Mouse (Mus musculus): Measurements from ENCODE around the gene Prr5. TPM values are rescaled to one million over a fixed set of nuclear protein-coding genes. Genes with fewer than 3 reads are reported as not detected.
A peak's percentile ranks its signal among the peaks of the same experiment; 100 is the strongest.

Prr5 gene
- total and polyA plus RNA-seq, 3 experiments: not detected

DNA sequence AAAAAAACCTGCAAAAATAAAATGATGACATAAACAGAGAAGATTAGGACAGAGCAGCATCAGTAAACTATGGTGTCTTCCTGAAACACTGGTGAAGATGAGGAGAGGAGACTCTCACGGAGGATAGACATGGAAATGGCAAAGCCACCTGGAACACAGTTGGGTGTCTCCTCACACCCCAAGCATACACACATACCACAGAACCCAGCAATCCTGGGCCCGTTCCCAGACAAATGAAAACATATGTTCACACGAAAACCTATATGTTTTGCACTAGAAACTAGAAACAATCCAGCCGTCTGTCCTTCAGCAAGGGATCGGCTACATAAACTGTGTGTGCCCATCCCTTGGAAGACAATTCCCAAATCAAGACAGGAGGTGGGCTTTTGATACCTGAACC is 9.6 kb upstream of the Prr5 start:
- no peak overlapping the region for H3K4me3 ChIP-seq (ENCODE audit: low read depth, low read length)
- no peak for DNase-seq (ENCODE audit: low spot score)
- peaks cover 79% of the 10 kb centered on the region for H3K9me3 ChIP-seq (replicated peaks)
- ATAC-seq (ENCODE audit: extremely low read depth, insufficient number of reproducible peaks, low FRiP score, poor library complexity, severe bottlenecking): no peak
- H3K4me1 ChIP-seq (ENCODE audit: insufficient read depth, low read depth, low read length): no peaks in the 10 kb centered on the region
- H3K27me3 ChIP-seq (ENCODE audit: insufficient read depth, low read length): no peaks in the 10 kb centered on the region
- no peaks in the 10 kb centered on the region for H3K36me3 ChIP-seq (replicated peaks)
- no peak for TF ChIP-seq GATA2 (IDR thresholded peaks at IDR 0.05; ENCODE audit: borderline replicate concordance, low read depth, low read length)
- no peak for TF ChIP-seq POLR2AphosphoS5 (IDR thresholded peaks at IDR 0.05; ENCODE audit: insufficient replicate concordance, low read depth, low read length)
- TF ChIP-seq GATA1 (IDR thresholded peaks at IDR 0.05; ENCODE audit: borderline replicate concordance, low read length): no peak
- TF ChIP-seq TAL1 (conservative IDR thresholded peaks at IDR 0.05; ENCODE audit: low read depth, low read length): no peak
- no peak for TF ChIP-seq CTCF (IDR thresholded peaks at IDR 0.05; ENCODE audit: low read depth, low read length)

DNA sequence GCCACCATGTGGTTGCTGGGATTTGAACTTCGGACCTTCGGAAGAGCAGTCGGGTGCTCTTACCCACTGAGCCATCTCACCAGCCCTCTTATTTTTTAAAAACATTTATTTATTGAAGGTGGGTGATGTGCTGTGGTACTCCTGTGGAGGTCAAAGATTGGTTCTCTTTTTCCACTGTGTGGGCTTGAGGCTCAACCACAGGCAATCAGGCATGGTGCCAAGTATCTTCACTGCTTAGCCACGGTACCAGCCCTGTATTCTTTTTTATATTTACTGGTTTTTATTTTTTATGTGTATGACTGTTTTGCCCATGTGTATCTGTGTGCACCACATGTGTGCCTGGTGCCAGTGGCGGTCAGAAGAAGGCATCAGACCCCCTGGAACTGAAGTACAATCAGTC is 8.1 kb upstream of the Prr5 start:
- Histone ChIP-seq H3K9me3 (replicated peaks) (peaks cover 79% of the 10 kb centered on the region), H3K4me1 (ENCODE audit: insufficient read depth, low read depth, low read length) (no peaks in the 10 kb centered on the region), H3K4me3 (ENCODE audit: low read depth, low read length) (no peak overlapping the region), H3K36me3 (replicated peaks) (no peaks in the 10 kb centered on the region), H3K27me3 (ENCODE audit: insufficient read depth, low read length) (no peaks in the 10 kb centered on the region)
- ATAC-seq (ENCODE audit: extremely low read depth, insufficient number of reproducible peaks, low FRiP score, poor library complexity, severe bottlenecking): no peak
- TF ChIP-seq GATA2 (IDR thresholded peaks at IDR 0.05; ENCODE audit: borderline replicate concordance, low read depth, low read length) (no peak), POLR2AphosphoS5 (IDR thresholded peaks at IDR 0.05; ENCODE audit: insufficient replicate concordance, low read depth, low read length) (no peak), CTCF (IDR thresholded peaks at IDR 0.05; ENCODE audit: low read depth, low read length) (no peak), GATA1 (IDR thresholded peaks at IDR 0.05; ENCODE audit: borderline replicate concordance, low read length) (no peak), TAL1 (conservative IDR thresholded peaks at IDR 0.05; ENCODE audit: low read depth, low read length) (no peak)
- DNase-seq (ENCODE audit: low spot score): no peak

DNA sequence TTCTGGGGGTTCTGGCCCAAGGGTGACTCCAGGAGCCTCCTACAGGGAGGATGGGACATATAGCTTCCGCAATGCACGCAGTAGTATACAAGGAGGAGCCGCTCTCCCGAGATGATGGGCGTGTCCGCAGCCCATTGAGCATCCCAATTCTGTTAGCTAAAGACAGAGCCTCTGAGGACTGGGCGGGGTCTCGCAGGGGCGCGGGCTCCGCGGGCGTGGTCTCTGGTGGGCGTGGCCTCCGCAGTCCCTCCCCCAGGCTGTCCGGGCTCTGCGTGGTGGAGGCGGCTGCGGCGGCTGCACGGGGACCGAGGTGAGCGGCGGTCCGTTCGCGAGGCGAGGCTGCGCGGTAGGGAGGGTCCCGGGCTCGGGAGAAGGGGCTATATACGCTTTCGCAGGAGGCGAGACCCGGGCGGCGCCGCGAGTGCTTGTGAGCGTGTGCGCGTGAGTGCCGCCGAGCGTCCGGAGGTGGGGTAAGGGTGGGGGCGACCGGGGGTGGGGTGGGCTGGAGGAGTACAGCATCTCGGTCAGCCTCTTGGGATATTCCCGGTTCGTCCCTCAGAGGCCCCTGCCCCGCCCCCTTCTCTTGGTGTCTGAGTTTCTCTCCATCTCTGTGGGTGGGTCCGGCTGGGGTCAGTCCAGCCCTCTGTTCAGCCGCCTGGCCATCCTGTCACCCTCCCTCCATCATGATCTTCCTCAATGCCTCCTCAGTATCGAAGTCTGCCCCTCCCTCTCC is 6.3 kb upstream of the Prr5 start:
- DNase-seq (ENCODE audit: low spot score) (no peak), ATAC-seq (ENCODE audit: extremely low read depth, insufficient number of reproducible peaks, low FRiP score, poor library complexity, severe bottlenecking) (no peak)
- no peaks in the 10 kb centered on the region for H3K36me3 ChIP-seq (replicated peaks)
- H3K27me3 ChIP-seq (ENCODE audit: insufficient read depth, low read length): no peaks in the 10 kb centered on the region
- no peaks in the 10 kb centered on the region for H3K4me1 ChIP-seq (ENCODE audit: insufficient read depth, low read depth, low read length)
- H3K9me3 ChIP-seq (replicated peaks): peaks cover 82% of the 10 kb centered on the region
- no peak for TF ChIP-seq GATA2 (IDR thresholded peaks at IDR 0.05; ENCODE audit: borderline replicate concordance, low read depth, low read length)
- no peak for TF ChIP-seq CTCF (IDR thresholded peaks at IDR 0.05; ENCODE audit: low read depth, low read length)
- no peak for TF ChIP-seq POLR2AphosphoS5 (IDR thresholded peaks at IDR 0.05; ENCODE audit: insufficient replicate concordance, low read depth, low read length)
- TF ChIP-seq TAL1 (conservative IDR thresholded peaks at IDR 0.05; ENCODE audit: low read depth, low read length): no peak
- TF ChIP-seq GATA1 (IDR thresholded peaks at IDR 0.05; ENCODE audit: borderline replicate concordance, low read length): no peak
- H3K4me3 ChIP-seq (ENCODE audit: low read depth, low read length): peak overlapping the region; percentile 9; the same call in 1 of the 2 replicates

DNA sequence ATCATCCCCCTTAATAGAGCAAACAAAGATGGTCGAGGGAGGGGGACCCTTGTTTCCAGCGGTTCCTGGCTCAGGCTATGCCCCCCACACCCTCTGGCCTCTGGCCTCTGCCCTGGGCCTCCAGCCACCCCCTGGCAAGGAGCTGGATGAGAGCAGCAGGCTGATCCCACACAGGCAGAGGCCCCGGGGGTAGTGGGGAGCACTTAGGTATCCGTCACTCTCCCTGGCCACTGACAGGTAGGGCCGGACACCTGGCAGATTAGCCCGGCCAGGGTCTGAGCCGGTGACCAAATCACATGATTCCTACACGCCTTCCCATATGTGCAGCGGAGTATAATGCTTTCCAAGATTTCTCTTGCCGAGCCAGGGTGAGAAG is 5.7 kb upstream of the Prr5 start:
- no peaks in the 10 kb centered on the region for H3K4me1 ChIP-seq (ENCODE audit: insufficient read depth, low read depth, low read length)
- H3K9me3 ChIP-seq (replicated peaks): peaks cover 82% of the 10 kb centered on the region
- ATAC-seq (ENCODE audit: extremely low read depth, insufficient number of reproducible peaks, low FRiP score, poor library complexity, severe bottlenecking) (no peak), DNase-seq (ENCODE audit: low spot score) (no peak)
- TF ChIP-seq GATA1 (IDR thresholded peaks at IDR 0.05; ENCODE audit: borderline replicate concordance, low read length) (no peak), POLR2AphosphoS5 (IDR thresholded peaks at IDR 0.05; ENCODE audit: insufficient replicate concordance, low read depth, low read length) (no peak), GATA2 (IDR thresholded peaks at IDR 0.05; ENCODE audit: borderline replicate concordance, low read depth, low read length) (no peak), CTCF (IDR thresholded peaks at IDR 0.05; ENCODE audit: low read depth, low read length) (no peak), TAL1 (conservative IDR thresholded peaks at IDR 0.05; ENCODE audit: low read depth, low read length) (no peak)
- no peaks in the 10 kb centered on the region for H3K36me3 ChIP-seq (replicated peaks)
- H3K27me3 ChIP-seq (ENCODE audit: insufficient read depth, low read length): no peaks in the 10 kb centered on the region
- no peak overlapping the region; the same call in 1 of the 2 replicates for H3K4me3 ChIP-seq (ENCODE audit: low read depth, low read length)

DNA sequence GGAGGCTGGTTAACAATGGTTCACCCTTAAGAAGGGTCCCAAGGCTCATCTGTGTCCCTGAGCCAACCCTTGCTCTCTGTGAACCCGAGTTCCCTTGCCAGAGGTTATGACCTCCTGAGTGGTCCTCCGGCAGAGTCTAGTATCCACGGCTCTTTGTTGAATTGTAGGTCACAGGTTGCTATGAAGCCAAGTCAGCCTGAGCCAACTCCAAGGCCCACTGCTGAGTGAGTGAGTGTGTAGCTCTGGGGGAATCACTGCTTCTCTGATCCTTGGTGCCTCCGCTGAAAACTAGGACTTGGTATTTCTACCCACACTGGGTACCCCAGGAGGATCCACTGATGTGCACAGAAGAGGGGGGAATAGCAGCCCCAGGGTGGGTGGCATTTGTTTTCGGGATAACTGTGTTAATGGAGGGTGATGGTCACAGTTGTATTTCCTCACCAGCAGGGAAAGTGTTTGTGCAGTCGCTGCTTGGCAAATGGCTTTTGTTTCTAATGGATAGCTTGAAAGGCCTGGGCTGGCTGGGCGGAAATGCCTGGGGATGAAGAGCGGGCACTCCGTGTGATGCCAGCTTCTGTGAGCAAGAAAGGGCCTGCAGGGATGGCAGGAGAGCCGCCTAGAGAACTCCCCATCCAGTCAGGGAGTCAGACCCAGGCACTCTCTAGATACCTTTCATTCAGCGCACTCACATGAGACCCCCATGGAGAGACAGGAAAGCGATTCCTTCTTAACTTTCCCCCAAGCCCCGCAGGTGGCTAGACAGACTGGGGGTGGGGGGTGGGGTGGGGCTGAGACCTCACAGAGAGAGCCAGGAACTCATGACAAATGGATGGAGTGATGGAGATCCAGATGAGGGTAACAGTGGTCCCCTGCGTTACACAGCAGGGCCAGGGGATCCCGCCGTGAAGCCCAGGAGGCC is 4.6 kb upstream of the Prr5 start:
- Histone ChIP-seq H3K4me3 (ENCODE audit: low read depth, low read length) (no peak overlapping the region), H3K4me1 (ENCODE audit: insufficient read depth, low read depth, low read length) (no peaks in the 10 kb centered on the region), H3K36me3 (replicated peaks) (no peaks in the 10 kb centered on the region), H3K27me3 (ENCODE audit: insufficient read depth, low read length) (no peaks in the 10 kb centered on the region), H3K9me3 (replicated peaks) (peaks cover 86% of the 10 kb centered on the region)
- ATAC-seq (ENCODE audit: extremely low read depth, insufficient number of reproducible peaks, low FRiP score, poor library complexity, severe bottlenecking) (no peak), DNase-seq (ENCODE audit: low spot score) (no peak)
- no peak for TF ChIP-seq GATA1 (IDR thresholded peaks at IDR 0.05; ENCODE audit: borderline replicate concordance, low read length)
- no peak for TF ChIP-seq TAL1 (conservative IDR thresholded peaks at IDR 0.05; ENCODE audit: low read depth, low read length)
- no peak for TF ChIP-seq CTCF (IDR thresholded peaks at IDR 0.05; ENCODE audit: low read depth, low read length)
- no peak for TF ChIP-seq POLR2AphosphoS5 (IDR thresholded peaks at IDR 0.05; ENCODE audit: insufficient replicate concordance, low read depth, low read length)
- TF ChIP-seq GATA2 (IDR thresholded peaks at IDR 0.05; ENCODE audit: borderline replicate concordance, low read depth, low read length): no peak

DNA sequence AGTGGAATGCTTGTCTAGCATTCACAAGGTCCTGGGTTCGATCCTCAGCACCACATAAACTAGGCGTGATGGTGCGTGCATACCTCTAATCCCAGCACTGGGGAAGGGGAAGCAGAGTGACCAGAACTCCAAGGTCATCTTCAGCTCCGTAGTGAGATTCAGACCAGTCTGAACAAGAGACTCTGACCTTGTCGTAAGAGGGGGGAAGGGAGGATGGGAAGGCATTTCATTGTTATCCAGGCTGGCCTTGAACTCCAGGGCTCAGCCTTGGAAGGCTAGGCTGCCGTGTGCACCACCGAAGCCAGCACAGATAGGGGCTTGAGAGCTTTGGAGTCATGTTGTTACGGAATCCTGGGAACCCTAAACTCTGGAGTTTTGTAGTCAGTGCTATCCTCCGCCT is 3.8 kb upstream of the Prr5 start:
- no peak for TF ChIP-seq GATA1 (IDR thresholded peaks at IDR 0.05; ENCODE audit: borderline replicate concordance, low read length)
- no peak for TF ChIP-seq CTCF (IDR thresholded peaks at IDR 0.05; ENCODE audit: low read depth, low read length)
- TF ChIP-seq TAL1 (conservative IDR thresholded peaks at IDR 0.05; ENCODE audit: low read depth, low read length): no peak
- no peak for TF ChIP-seq GATA2 (IDR thresholded peaks at IDR 0.05; ENCODE audit: borderline replicate concordance, low read depth, low read length)
- no peak for TF ChIP-seq POLR2AphosphoS5 (IDR thresholded peaks at IDR 0.05; ENCODE audit: insufficient replicate concordance, low read depth, low read length)
- Histone ChIP-seq H3K4me3 (ENCODE audit: low read depth, low read length) (no peak overlapping the region), H3K9me3 (replicated peaks) (peaks cover 88% of the 10 kb centered on the region), H3K4me1 (ENCODE audit: insufficient read depth, low read depth, low read length) (no peaks in the 10 kb centered on the region), H3K27me3 (ENCODE audit: insufficient read depth, low read length) (no peaks in the 10 kb centered on the region), H3K36me3 (replicated peaks) (no peaks in the 10 kb centered on the region)
- no peak for ATAC-seq (ENCODE audit: extremely low read depth, insufficient number of reproducible peaks, low FRiP score, poor library complexity, severe bottlenecking)
- no peak for DNase-seq (ENCODE audit: low spot score)
